Mouse (Mus musculus): ENCODE results near the gene Tppp3. TPM values are rescaled to one million over a fixed set of nuclear protein-coding genes. Genes with fewer than 3 reads are reported as not detected.

Gene Tppp3
- total and polyA plus RNA-seq, 2 experiments: 0.65 to 0.80 TPM

DNA sequence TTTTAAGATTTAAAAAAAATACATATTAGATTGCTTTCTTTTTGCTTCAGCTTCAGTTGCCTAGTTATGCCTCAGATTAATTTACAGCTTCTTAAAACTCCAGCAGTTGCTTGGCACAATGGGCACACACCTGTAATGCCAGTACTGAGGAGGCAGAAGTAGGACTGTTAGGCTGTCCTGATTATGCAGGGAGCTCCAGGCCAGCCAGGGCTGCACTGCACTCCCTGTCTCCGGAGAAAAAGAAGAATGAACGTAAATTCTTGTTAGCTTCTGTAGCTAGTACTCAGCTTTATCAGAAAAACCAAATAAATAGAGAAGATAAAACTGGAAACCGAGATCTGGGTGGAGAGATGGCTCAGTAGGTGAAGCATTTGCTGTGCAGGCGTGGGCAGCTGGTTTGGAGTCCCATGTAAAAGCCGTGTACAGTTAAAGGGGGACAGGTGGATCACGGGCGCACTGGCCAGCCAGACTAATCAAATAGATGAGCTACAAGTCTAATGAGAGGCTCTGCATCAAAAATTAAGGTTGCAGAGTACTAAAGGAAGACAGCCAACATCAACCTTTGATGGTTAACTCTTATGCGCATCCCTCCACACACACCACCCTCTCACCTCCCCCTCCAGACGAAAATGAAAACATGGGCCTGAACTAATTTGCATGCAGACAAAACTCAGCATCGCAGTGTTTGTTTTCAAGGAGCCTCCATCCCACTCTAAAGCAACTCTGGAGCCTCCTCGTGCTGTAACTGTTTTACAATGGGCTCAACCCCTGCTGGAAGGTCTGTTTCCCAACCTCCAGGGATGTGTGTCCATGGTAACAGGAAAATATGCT, 25.8 kb downstream of the Tppp3 start:
- Histone ChIP-seq H3K79me2 (ENCODE audit: control insufficient read depth, insufficient read depth, low read length) (no peaks in the 10 kb centered on the region), H3K4me3 (ENCODE audit: insufficient read depth, low read depth, low read length) (no peak overlapping the region), H3K4me1 (ENCODE audit: control insufficient read depth, insufficient read depth, low read length) (no peaks in the 10 kb centered on the region), H3K27me3 (ENCODE audit: control insufficient read depth, insufficient read depth, low read length) (no peaks in the 10 kb centered on the region), H3K36me3 (ENCODE audit: control insufficient read depth, insufficient read depth, low read length) (no peaks in the 10 kb centered on the region), H3K9ac (ENCODE audit: low read depth, low read length) (no peak overlapping the region), H3K27ac (replicated peaks; ENCODE audit: insufficient read depth, low read depth, low read length) (no peak overlapping the region)
- 37% methylated on average over 11 of the region's 11 CpGs for whole genome bisulfite sequencing
- TF ChIP-seq POLR2A (IDR thresholded peaks at IDR 0.05; ENCODE audit: extremely low read depth, insufficient read depth, low read length) (no peak), CTCF (IDR thresholded peaks at IDR 0.05; ENCODE audit: low read depth, low read length) (no peak)
- no peak for DNase-seq (ENCODE audit: extremely low read depth, low read depth, low spot score)

DNA sequence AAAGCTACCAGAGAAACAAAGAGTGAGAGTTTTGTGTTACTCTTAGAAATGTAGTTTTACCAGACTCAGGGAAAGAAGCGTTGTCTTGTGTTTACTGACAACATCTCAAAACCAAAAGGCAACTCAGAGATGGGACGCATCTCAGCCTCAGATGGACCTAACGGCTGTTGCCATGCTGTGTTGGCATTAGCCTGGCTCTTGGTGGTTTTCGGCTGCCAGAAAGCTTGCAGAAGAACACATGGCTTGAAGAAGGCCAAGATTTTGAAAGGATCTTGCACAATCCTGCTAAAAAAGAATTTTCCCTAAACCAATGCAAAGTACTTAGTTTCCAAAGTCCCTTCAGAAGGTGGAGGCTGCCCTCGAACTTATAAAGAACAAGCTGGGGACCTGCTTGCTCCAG, 28.7 kb downstream of the Tppp3 start:
- Histone ChIP-seq H3K9ac (ENCODE audit: low read depth, low read length) (no peak overlapping the region), H3K27ac (replicated peaks; ENCODE audit: insufficient read depth, low read depth, low read length) (no peak overlapping the region), H3K4me3 (ENCODE audit: insufficient read depth, low read depth, low read length) (no peak overlapping the region), H3K4me1 (ENCODE audit: control insufficient read depth, insufficient read depth, low read length) (no peaks in the 10 kb centered on the region), H3K36me3 (ENCODE audit: control insufficient read depth, insufficient read depth, low read length) (no peaks in the 10 kb centered on the region), H3K27me3 (ENCODE audit: control insufficient read depth, insufficient read depth, low read length) (no peaks in the 10 kb centered on the region), H3K79me2 (ENCODE audit: control insufficient read depth, insufficient read depth, low read length) (no peaks in the 10 kb centered on the region)
- TF ChIP-seq POLR2A (IDR thresholded peaks at IDR 0.05; ENCODE audit: extremely low read depth, insufficient read depth, low read length) (no peak), CTCF (IDR thresholded peaks at IDR 0.05; ENCODE audit: low read depth, low read length) (no peak)
- no peak for DNase-seq (ENCODE audit: extremely low read depth, low read depth, low spot score)
- WGBS: 90% methylated on average over 5 of the region's 5 CpGs

DNA sequence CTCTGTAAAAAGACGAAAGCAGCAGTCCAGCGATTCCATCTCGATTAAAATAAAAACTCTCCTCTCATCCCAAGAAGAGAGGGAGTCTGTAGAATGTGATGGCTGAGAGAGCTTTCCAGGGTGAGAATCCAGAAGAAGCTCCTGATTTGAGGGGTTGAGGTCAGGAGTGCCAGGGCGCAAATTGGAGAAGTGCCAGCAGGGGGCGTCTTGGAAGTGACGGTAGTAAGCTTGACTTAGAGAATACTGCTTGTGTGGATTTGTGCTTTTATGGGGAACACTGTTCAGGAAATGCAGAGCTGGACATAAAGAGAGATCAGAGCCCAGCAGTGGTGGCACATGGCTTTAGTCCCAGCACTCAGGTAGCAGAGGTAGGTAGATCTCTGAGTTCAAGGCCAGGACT, 29.9 kb downstream of the Tppp3 start:
- no peaks in the 10 kb centered on the region for H3K36me3 ChIP-seq (ENCODE audit: control insufficient read depth, insufficient read depth, low read length)
- H3K9ac ChIP-seq (ENCODE audit: low read depth, low read length): no peak overlapping the region
- no peak for DNase-seq (ENCODE audit: extremely low read depth, low read depth, low spot score)
- no peaks in the 10 kb centered on the region for H3K27me3 ChIP-seq (ENCODE audit: control insufficient read depth, insufficient read depth, low read length)
- no peak overlapping the region for H3K27ac ChIP-seq (replicated peaks; ENCODE audit: insufficient read depth, low read depth, low read length)
- WGBS: 9% methylated on average over 6 of the region's 6 CpGs
- H3K4me3 ChIP-seq (ENCODE audit: insufficient read depth, low read depth, low read length): no peak overlapping the region
- H3K79me2 ChIP-seq (ENCODE audit: control insufficient read depth, insufficient read depth, low read length): no peaks in the 10 kb centered on the region
- TF ChIP-seq POLR2A (IDR thresholded peaks at IDR 0.05; ENCODE audit: extremely low read depth, insufficient read depth, low read length) (no peak), CTCF (IDR thresholded peaks at IDR 0.05; ENCODE audit: low read depth, low read length) (0 out of 2 replicates have a peak, but pooled peaks have one; percentile 6)
- H3K4me1 ChIP-seq (ENCODE audit: control insufficient read depth, insufficient read depth, low read length): no peaks in the 10 kb centered on the region

DNA sequence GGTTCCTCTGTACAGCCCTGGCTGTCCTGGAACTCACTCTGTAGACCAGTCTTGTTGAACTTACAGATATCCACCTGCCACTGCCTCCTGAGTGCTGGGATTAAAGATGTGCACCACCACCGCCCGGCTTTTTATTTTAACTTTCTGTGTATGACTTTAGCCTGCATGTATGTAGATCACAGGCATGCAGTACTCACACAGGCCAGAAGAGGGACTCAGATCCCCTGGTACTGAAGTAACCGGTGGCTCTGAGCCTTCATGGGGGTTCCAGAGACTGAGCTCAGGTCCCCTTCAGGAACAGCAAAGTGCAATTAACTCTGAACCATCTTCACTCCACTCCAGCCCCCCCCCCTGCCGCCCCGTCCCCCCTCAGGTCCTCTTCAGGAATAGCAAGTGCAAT, 32.5 kb downstream of the Tppp3 start:
- TF ChIP-seq POLR2A (IDR thresholded peaks at IDR 0.05; ENCODE audit: extremely low read depth, insufficient read depth, low read length) (no peak), CTCF (IDR thresholded peaks at IDR 0.05; ENCODE audit: low read depth, low read length) (peak; percentile 53)
- Histone ChIP-seq H3K27ac (replicated peaks; ENCODE audit: insufficient read depth, low read depth, low read length) (no peak overlapping the region), H3K27me3 (ENCODE audit: control insufficient read depth, insufficient read depth, low read length) (peaks cover 2% of the 10 kb centered on the region; the same call in 1 of the 2 replicates), H3K79me2 (ENCODE audit: control insufficient read depth, insufficient read depth, low read length) (no peaks in the 10 kb centered on the region), H3K4me3 (ENCODE audit: insufficient read depth, low read depth, low read length) (no peak overlapping the region), H3K36me3 (ENCODE audit: control insufficient read depth, insufficient read depth, low read length) (no peaks in the 10 kb centered on the region), H3K4me1 (ENCODE audit: control insufficient read depth, insufficient read depth, low read length) (no peaks in the 10 kb centered on the region), H3K9ac (ENCODE audit: low read depth, low read length) (no peak overlapping the region)
- DNase-seq (ENCODE audit: extremely low read depth, low read depth, low spot score): peak; percentile 30
- 62% methylated on average over 5 of the region's 5 CpGs for WGBS

DNA sequence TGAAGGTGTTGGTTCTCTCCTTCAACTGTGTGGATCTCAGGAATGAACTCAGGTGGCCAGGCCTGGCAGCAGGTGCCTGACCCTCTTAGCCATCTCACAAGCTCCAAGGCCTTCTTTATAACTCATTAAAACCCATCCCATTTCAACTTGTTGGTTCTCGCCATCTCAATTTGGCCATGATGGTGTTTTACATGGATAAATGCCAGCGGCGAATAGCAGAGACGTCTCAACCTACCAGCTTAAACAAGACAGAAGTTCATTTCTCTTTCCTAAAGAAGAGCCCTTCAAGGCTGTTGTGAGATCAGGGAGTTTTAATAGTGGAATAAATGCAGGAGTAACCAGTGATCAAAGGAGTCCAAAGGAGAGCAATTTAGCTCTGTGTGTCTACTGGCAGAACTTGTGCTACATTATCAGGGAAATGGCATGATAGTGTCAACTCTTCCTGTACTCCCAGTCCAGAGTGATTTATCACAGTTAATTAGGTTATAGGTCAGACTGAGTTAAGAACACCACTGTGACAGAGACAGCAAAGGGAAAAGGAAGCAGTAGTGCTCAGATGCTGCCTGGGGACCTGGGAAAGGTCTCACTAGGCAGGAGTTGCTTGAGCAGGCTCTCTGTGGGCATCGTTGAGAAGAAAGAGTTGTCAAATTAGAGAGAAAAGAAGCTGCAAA, 34.1 kb downstream of the Tppp3 start:
- no peak for TF ChIP-seq POLR2A (IDR thresholded peaks at IDR 0.05; ENCODE audit: extremely low read depth, insufficient read depth, low read length)
- no peak for TF ChIP-seq CTCF (IDR thresholded peaks at IDR 0.05; ENCODE audit: low read depth, low read length)
- WGBS: 81% methylated on average over 5 of the region's 5 CpGs
- H3K27ac ChIP-seq (replicated peaks; ENCODE audit: insufficient read depth, low read depth, low read length): no peak overlapping the region

More for the DNA sequence above, 34.1 kb downstream of the Tppp3 start:
- peaks cover 3% of the 10 kb centered on the region; the same call in 1 of the 2 replicates for H3K27me3 ChIP-seq (ENCODE audit: control insufficient read depth, insufficient read depth, low read length)
- H3K9ac ChIP-seq (ENCODE audit: low read depth, low read length): no peak overlapping the region
- H3K79me2 ChIP-seq (ENCODE audit: control insufficient read depth, insufficient read depth, low read length): no peaks in the 10 kb centered on the region
- no peaks in the 10 kb centered on the region for H3K4me1 ChIP-seq (ENCODE audit: control insufficient read depth, insufficient read depth, low read length)
- H3K36me3 ChIP-seq (ENCODE audit: control insufficient read depth, insufficient read depth, low read length): no peaks in the 10 kb centered on the region
- DNase-seq (ENCODE audit: extremely low read depth, low read depth, low spot score): no peak
- H3K4me3 ChIP-seq (ENCODE audit: insufficient read depth, low read depth, low read length): no peak overlapping the region

Measured in liver, adult 2 months (tissue).